Mouse (Mus musculus): ENCODE measurements at regions not wholly inside any gene's neighbourhood (a gene's known extent, or its start where the extent isn't known, plus 50 kb on each side); places are given as distances from the start of the nearest gene placed in this dataset.

- TF ChIP-seq POLR2A (IDR thresholded peaks at IDR 0.05; ENCODE audit: control insufficient read depth in 1 of 2, insufficient read depth in 1 of 2, low read depth in 1 of 2, low read length in 2 of 2, poor library complexity in 1 of 2): no peak
- TF ChIP-seq SIN3A (IDR thresholded peaks at IDR 0.05; ENCODE audit: low read length): no peak
- no peak for TF ChIP-seq CTCF (IDR thresholded peaks at IDR 0.05 in 2 of 3, conservative IDR thresholded peaks at IDR 0.05 in 1 of 3; ENCODE audit: control insufficient read depth in 1 of 3, insufficient read depth in 1 of 3, low read depth in 2 of 3, low read length in 3 of 3, poor library complexity in 1 of 3, severe bottlenecking in 1 of 3)
- no peak for TF ChIP-seq ZKSCAN1 (IDR thresholded peaks at IDR 0.05; ENCODE audit: low read depth, low read length)
- no peak for TF ChIP-seq SMC3 (IDR thresholded peaks at IDR 0.05; ENCODE audit: low read depth, low read length)
- no peak for TF ChIP-seq GATA1 (IDR thresholded peaks at IDR 0.05; ENCODE audit: low read depth, low read length)
- no peak for TF ChIP-seq TAL1 (IDR thresholded peaks at IDR 0.05; ENCODE audit: low read length)
- TF ChIP-seq ELF1 (IDR thresholded peaks at IDR 0.05; ENCODE audit: low read depth, low read length): no peak
- TF ChIP-seq USF1 (IDR thresholded peaks at IDR 0.05; ENCODE audit: low read depth, low read length): no peak
Measured at GRCm38 (mm10) chr1:19412345-19412744, 203.6 kb downstream of the Tfap2b start.
